Mouse (Mus musculus) gastrocnemius, postnatal 36 days (tissue): ENCODE measurements around the gene Pou5f1. TPM values are rescaled to one million over a fixed set of nuclear protein-coding genes. Genes with fewer than 3 reads are reported as not detected.
A peak's percentile ranks its signal among the peaks of the same experiment; 100 is the strongest.
"Not testable (repeated sequence)": the region's sequence is repeated elsewhere in the genome, so short reads cannot be mapped to it uniquely, and the experiment has no call there.

ENCODE experiments used
- DNase-seq, 2 experiments: peaks; one replicate each; pipeline ENCODE4 v3.0.0; 2022
- intact Hi-C: fragments of 180-260 bp; cut with DNase I; formaldehyde crosslinking; loops from one replicate; pipeline ENCODE4 v1.15.1; 2025
- long read RNA-seq, 2 experiments: library from polyadenylated mRNA; stranded (forward); transcript quantifications; one replicate each; pipeline ENCODE4 v2.0.0; 2021
- total RNA-seq, 2 experiments: library from RNA; stranded (reverse); gene quantifications; 2 replicates each; pipeline ENCODE4 v1.2.3; 2021

Gene Pou5f1
- not detected for total RNA-seq
- long read RNA-seq, experiment 1, result 0 reads
- long read RNA-seq, experiment 2, result 0 reads

- no peak for DNase-seq
- intact Hi-C loops, result no loop called here
Measured at GRCm38 (mm10) chr17:35505776-35506175, at the start of gene Pou5f1. Pou5f1 (plus strand) TSS chr17:35506018.

GRCm38 (mm10) chr17:35458247-35458646 is 47.6 kb upstream of the Pou5f1 start:
- intact Hi-C loops, DNase-seq: not testable (repeated sequence)

DNA sequence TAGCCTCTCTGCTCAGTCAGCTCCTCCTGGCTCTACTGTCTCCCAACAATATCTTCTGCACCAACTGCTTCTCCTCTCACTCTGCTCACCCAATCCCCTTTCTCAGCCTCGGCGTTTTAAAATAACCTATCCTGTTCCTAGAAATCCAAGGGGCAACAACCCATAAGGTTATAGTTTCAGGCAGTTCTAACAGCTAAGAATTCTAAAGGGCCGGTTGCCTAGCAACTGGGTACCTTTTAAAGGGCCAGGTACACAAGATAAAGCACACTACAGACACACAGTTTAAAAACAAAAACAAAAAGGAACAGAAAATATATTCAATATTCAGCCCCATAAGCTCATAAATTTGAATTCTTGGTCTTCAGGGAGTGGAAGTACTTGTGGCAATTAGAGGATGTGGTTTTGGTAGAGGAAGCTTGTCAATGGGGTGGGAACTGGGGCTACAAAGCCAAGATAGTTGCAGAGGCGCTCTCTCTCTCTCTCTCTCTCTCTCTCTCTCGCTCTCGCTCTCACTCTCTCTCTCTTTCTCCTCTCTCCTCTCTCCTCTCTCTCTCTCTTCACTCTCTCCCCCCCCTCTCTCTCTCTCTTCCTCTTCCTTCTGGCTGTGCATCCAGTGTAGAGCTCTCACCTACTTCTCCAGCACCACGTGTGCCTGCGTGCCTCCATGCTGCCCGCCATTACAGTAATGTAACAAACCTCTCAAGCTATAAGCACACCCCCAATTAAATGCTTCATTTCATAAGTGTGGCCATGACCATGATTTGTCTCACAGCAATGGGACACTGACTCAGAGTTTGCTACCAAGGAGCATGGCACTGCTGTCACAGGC is 45.1 kb upstream of the Pou5f1 start:
- intact Hi-C loops, DNase-seq: not testable (repeated sequence)

GRCm38 (mm10) chr17:35465651-35466050 is 40.2 kb upstream of the Pou5f1 start:
- DNase-seq, intact Hi-C loops: not testable (repeated sequence)

GRCm38 (mm10) chr17:35468936-35469335 is 36.9 kb upstream of the Pou5f1 start:
- intact Hi-C loops, DNase-seq: not testable (repeated sequence)

GRCm38 (mm10) chr17:35469842-35470751 is 35.7 kb upstream of the Pou5f1 start, which contains the start of gene H2-Q10:
H2-Q10 (plus strand) TSS chr17:35470089.
- intact Hi-C loops, result no loop called here
- no peak for DNase-seq

GRCm38 (mm10) chr17:35484066-35484465 is 21.8 kb upstream of the Pou5f1 start:
- intact Hi-C loops, result no loop called here
- DNase-seq, result peak; percentile 29 to 35

GRCm38 (mm10) chr17:35485702-35486101 is 20.1 kb upstream of the Pou5f1 start:
- DNase-seq, result no peak
- intact Hi-C loops, result no loop called here

DNA sequence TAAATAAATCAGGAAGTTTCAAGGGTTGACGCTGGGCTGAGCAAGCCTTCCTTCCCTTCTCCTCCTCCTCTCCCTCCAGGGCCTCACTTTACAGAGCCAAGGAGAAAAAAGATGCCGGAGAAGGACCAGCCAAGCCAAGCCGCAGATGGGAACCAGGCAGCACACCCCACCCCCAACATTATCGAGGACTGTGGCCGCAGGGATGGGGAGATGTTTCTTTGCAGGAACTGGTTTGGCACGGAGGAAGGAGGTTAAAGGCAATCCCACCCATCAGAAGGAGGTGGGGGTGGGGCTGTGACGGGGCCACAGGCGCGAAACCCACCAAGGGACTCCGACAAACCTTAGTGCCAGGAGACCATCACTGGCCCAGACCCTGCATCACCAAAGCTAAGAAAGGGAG is 19.1 kb upstream of the Pou5f1 start:
- no peak for DNase-seq
- intact Hi-C loops, result no loop called here

DNA sequence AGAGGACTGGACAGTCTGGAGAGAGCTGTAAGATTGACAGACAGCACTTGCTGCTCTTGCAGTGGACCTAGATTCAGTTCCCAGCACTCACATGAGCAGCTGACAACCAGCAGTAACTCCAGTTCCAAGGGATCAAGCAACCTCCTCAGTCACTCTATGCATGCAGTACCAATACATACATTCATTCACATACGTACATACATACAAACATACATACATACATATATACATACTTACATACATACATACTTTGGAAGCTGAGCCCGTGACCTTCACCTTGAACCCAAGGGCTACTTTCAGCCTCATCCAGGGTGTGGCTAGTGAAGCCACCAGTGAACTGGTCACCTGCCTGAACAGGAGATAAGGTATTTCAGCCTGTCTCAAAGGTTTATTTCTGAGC is 17.8 kb upstream of the Pou5f1 start:
- DNase-seq, result no peak
- intact Hi-C loops, result no loop called here

GRCm38 (mm10) chr17:35490320-35490719 is 15.5 kb upstream of the Pou5f1 start:
- intact Hi-C loops, result no loop called here
- no peak for DNase-seq

DNA sequence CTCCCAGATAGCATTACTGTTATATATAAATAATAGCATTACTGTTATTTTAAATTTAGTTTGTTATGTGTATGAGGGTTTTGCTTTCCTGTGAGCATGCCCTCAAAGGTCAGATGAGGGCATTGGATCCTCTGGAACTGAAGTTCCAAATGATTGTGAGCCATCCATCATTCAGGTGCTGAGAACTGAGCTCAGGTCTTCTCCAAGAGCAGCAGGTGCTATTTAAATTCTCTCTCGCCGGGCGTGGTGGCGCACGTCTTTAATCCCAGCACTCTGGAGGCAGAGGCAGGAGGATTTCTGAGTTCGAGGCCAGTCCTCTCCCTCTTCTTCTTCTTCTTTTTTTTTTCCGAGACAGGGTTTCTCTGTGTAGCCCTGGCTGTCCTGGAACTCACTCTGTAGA is 8.7 kb upstream of the Pou5f1 start:
- intact Hi-C loops, result no loop called here
- DNase-seq, result no peak

GRCm38 (mm10) chr17:35502226-35502625 is 3.6 kb upstream of the Pou5f1 start:
- DNase-seq, result no peak
- intact Hi-C loops, result no loop called here

GRCm38 (mm10) chr17:35502762-35503161 is 3.1 kb upstream of the Pou5f1 start:
- intact Hi-C loops, result no loop called here
- DNase-seq, result no peak

GRCm38 (mm10) chr17:35503849-35504248 is 2.0 kb upstream of the Pou5f1 start:
- DNase-seq, result no peak
- intact Hi-C loops, result no loop called here

DNA sequence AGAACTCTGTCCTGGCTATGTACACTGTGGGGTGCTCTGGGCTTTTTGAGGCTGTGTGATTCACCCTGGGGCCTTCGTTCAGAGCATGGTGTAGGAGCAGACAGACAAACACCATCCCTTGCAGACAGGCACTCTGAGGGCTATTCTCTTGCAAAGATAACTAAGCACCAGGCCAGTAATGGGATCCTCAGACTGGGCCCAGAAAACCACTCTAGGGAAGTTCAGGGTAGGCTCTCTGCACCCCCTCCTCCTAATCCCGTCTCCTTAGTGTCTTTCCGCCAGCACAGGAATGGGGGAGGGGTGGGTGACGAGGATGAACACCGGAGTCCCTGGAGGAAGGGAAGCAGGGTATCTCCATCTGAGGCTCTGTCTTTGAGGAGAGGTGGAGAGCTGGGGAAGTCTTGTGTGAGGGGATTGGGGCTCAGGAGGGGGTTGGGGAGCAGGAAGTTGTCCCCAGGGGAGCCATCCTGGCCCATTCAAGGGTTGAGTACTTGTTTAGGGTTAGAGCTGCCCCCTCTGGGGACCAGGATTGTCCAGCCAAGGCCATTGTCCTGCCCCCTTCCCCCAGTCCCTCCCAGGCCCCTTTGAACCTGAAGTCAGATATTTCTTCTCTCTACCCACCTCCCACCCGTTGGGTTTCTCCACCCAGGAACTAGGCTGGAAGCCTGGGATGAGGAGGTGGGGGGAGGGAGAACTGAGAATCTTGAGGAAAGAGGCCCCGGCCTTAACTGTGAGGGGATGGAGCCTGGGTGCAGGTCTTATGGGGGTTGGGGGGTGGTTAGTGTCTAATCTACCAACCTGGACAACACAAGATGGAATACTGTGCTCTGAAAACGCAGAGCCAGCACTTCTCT is 963 bp upstream of the Pou5f1 start:
- no peak for DNase-seq
- intact Hi-C loops, result no loop called here

- intact Hi-C loops, result no loop called here
Measured at GRCm38 (mm10) chr17:35506881-35507280, 1.1 kb downstream of the Pou5f1 start.

DNA sequence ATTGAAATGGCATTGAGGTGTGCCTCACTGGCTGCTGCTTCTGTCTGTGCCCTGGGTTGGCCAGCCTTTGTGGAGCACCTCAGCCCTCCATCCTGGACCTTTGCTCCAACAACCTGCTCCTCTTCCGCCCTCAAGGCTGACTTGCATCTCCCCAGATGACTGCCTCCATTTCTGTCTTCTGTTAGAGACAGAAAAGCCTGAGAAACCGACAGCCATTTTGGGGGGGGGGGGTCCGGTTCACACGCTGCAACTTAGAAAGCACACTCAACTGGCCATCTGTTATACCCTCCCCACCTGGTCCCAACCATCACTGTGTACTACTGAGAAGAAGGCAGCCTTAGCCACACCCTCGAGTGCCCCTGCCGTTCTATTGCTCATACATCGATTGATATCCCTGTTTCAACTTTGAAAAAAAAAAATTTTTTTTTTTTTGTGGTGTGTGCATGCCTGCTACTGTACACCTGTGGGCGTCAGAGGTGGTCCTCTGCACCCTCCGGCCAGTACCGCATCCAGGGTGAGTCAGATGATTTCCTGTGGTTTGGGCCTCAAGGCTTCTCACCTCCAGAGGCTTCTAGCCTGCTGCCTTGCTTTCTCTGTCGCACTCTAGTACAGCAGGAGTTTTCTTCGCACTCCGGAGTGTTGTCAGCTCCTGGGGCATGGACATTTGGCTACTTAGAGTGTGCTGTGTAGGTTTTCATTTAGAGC is 1.9 kb downstream of the Pou5f1 start:
- intact Hi-C loops, result no loop called here
- DNase-seq, result no peak

More at GRCm38 (mm10) chr17:35506881-35507280, 1.1 kb downstream of the Pou5f1 start:
- DNase-seq, result no peak

- intact Hi-C loops, DNase-seq: not testable (repeated sequence)
Measured at GRCm38 (mm10) chr17:35508279-35508678, 2.5 kb downstream of the Pou5f1 start.

DNA sequence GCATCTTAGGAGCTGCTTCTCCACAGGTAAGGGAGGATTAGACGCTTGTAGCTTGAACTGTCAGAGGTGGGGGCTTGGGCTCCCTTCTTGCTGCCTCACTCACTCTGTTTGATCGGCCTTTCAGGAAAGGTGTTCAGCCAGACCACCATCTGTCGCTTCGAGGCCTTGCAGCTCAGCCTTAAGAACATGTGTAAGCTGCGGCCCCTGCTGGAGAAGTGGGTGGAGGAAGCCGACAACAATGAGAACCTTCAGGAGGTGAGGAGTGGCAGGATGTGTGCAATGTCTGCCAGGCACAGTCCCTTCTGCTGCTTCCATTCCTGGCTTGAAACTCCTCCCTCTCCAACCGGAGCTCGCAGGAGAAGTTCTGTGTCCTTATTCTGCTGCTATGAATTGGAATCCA is 3.5 kb downstream of the Pou5f1 start:
- intact Hi-C loops, result no loop called here
- DNase-seq, result no peak
